Mouse (Mus musculus): ENCODE measurements at regions not wholly inside any gene's neighbourhood (a gene's known extent, or its start where the extent isn't known, plus 50 kb on each side); places are given as distances from the start of the nearest gene placed in this dataset.
A peak's percentile ranks its signal among the peaks of the same experiment; 100 is the strongest.

DNA sequence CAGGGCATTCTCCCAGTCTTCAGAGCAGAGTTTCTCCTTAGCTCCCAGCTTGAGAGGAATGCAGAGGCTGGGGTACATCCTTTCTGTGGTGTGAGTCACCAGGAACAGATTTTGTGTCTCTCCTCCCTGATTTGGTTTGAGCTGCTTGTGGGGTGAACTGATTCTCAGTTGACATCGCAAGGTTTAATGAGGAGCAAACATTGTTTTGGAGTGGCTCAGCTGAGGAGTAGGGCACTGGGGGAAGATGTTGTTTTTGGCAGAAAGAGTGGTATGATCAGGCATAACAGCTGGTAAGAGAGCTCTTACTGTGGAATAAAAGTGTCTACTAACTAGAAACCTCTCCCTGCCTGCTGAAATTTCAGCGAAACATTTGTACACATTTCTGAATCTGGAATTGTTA is 519.4 kb upstream of the Fam241a start:
- DNase-seq = no peak

DNA sequence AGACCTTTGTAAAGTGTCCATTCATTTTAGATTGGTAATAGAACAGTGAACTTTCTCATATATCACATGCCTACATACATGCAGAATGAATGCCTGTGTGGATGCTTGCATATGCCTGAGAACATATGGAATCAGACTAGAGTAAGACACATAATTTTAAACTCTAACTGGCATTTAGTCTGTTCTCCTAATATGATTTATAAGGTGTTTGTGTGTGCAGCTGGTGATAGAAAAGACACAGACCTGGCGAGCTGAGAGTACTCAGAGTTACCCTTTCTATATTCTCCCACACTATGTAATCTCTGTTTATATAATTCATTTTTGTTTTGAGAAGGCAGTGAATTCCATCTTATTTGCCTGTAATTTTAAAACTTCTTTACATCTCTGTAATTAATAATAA is 517.4 kb upstream of the Fam241a start:
- DNase-seq = no peak

DNA sequence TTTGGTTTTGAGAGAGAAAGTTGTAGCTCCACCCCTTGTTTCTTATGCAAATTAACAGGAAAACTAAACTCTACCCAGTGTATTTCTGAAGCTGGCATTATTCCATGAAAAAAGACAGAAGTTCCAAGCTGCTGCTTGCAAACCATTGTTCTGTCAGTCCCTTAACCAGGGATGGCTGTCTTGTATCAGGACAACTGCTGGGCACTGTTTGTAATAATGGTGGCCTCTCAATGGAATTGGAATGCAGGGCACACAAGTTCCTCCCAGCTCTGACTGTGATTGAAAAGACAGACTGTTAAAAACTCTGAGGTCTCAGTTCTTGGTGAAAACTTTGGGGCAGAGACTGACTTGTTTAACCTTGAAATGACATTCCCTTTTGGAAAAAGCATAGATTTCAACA is 516.0 kb upstream of the Fam241a start:
- DNase-seq = no peak

DNA sequence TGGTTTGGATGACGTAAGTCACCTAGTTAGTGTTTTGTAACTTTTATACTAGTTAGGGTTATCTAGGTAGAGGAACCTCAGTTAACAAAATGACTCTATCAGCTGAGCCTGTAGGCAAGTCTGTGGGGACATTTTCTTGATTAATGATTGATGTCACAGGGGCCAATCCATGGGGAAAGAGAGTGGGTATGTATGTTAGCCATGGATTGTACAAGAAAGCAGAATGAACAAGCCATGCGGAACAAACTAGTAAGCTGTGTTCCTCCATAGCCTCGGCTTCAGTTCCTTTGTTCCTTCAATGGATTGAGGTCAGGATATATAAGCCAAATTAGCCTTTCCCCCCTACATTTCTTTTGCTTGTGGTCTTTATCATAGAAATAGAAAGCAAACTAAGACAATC is 498.7 kb upstream of the Fam241a start:
- no peak for DNase-seq

DNA sequence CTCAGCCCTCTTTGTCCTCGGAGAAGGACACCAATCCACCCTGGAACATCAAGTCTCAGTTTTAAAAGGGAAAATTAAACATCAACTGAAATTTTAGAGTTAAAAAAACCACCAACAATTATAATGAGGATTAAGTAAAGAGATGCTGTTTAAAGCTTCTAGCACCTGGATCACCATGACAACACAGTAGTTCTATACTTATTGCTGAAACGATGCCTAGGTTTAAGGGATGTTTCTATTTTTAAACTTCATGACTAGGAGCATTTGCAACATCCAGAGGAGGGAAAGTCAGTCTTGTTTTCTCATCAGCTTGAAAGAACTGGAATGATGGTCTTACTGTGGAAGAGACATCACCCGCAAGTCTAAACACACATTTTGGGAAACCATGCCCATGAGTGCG is 484.5 kb upstream of the Fam241a start:
- DNase-seq = no peak

DNA sequence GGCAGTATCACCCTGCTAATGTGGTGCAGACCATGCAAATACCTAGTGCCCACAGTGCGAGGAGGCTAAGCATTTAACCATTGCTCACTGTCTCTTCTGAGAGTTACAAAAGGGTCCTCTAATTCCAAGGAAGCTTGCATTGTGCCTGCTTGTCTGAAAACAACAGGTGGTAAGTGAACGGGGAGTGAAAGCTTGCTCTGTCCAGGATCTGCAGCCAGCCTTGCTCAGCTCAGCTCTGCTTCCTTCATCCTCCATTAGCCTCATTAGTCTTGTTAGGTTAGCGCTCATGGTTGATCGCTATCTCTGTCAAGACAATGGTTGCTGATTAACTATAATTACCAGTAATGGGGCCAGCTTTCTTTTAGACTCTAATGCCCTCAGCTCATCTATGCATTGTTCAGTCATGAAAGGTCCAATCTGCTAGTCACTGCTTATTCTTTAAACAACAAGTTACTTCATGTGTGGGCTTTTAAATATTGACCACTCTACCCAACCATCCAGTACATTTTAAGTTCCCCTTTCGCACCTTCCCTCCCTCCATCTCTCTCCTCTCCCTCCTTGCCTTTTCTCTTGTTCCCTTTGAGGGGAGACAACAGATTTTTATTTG is 473.5 kb upstream of the Fam241a start:
- no peak for DNase-seq

DNA sequence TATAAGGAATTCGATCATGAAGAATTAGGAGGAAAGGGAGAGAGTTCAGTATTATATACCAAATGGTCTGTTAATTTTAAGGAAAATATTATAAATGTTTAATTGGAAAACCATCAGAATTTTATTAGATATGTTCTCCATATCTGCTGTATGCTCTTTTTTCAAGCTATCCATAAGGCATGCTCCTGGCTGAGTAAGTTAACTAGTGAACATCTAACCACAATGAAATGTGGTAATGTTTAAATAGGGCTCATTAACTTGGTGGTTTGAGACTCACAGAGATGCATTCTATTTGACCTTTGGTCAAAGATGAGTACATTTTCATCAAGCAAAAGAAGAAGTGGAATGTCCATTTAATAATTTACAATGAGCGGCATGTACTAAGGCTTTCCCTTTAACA is 466.2 kb upstream of the Fam241a start:
- DNase-seq = no peak

DNA sequence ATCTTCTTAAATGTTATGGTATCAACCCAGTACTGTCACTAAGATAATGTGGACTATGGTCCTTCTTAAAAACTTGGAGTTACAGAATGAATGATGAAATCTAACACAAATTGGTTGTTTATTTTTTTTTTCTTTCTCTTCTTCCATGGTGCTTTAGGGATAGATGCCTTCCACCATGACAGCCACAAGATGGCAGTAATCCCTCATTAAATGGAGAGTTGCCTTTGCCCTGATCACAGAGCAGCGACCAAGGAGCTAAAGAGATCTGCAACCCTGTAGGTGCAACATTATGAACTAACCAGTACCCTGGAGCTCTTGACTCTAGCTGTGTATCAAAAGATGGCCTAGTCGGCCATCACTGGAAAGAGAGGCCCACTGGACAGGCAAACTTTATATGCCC is 453.0 kb upstream of the Fam241a start:
- peak; percentile 74 to 81 for DNase-seq

DNA sequence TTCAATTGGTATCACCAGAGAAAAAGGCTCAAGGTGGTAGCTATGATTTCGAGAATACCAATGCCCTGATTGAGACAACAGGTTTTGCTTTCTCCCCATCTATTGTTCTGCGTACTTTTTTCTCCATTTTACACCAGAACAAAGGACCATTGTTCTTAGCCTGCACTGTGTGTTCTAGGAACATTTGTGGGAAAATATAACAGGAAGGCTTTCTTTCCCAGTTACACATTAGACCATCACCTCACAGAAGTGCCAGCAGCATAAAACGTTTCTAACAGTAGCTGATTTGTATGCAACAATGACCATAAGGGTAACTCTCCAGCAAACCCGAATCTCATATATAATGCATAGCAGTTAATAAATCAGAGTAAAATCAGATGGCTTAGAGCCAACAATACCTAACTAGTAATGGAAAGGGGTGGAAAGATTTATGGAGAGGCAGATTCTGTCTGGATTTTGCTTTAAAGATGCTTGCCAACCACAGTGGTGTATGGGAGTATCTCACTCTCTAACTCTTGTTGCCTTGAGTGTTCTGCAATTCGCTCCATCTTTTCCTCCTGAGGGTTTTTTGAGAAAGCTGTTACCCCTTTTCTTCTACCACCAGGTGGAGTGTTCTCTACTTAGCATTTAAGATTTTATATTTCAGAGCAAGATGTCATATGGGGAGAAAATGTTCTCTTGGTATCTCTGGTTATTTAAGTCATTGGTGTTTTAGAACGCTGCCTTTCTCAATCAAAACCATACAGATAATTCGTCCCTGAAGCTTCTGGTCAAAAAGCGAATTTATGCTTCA is 451.9 kb upstream of the Fam241a start:
- DNase-seq = no peak

DNA sequence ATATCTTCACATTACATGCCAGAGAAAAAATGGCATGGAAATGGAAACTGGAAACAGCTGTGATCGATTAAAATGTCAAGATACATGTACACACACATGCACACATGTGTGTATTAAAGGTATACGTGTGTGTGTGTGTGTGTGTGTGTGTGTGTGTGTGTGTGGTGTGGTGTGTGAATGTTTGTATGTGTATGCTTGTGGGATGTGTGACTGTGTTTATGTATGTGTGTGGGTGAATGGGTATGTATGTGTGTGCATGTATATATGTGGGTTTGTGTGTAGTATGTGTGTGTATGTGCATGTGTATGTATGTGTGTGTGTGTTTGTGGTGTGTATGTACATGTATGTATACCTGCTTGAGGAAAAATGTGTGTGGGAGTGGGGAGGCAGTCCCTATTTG is 441.4 kb upstream of the Fam241a start:
- DNase-seq = no peak

DNA sequence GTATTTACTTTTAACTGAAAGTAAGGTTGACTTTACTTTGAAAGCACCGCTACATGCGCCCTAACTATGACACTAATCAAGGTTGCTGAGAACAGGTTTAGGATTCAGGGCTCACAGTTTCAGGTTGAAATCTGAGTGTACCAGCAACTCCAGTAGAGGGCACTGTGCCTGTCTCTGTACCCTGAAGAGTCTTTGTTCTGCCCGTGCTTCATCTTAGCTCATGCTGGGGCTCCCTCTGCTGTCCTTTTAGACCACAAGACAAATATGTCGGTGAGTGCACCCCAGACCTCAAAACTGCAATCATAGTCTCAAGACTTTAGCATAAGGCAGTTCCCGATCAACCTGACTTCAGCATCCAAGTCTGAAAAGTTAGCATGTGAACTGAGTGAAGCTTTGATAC is 440.9 kb upstream of the Fam241a start:
- peak; percentile 90 for DNase-seq

DNA sequence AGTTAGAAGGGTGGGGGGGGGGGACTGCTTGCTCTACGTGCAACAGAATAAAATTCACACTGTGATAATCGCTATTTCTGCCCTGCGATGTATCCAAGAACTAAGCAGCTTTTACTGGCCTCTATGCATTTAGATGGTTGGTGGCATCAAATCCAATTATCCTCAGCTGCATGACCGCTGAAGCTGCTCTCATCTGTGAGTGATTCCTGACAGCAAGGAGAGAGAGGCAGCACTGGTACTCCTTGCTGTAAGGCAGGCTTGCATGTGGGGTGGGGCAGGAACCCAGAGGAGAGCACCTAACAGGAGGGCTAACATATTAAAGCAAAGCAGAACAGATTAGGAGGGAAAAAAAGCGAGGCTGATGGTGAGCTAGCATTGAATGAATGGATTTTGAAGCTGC is 431.6 kb upstream of the Fam241a start:
- DNase-seq = no peak

DNA sequence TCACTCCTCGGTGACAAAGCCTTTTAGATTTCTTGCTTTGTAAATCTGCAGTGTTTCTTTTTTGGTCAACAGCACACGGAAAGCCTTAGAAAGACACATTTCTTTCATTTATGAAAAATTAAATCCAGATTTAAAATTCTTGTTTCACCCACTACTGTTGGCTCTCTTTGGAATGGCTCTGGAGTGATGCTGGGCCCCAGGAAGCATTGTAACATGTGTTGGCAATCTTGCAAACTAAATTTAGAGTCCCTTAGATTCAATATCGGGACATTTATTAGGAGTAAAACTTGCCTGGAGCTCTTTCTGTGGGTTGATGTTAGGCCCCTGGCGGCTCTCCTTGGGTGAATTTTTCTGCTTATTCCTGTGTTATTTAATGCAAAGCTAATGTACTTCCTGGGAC is 405.2 kb upstream of the Fam241a start:
- no peak for DNase-seq

DNA sequence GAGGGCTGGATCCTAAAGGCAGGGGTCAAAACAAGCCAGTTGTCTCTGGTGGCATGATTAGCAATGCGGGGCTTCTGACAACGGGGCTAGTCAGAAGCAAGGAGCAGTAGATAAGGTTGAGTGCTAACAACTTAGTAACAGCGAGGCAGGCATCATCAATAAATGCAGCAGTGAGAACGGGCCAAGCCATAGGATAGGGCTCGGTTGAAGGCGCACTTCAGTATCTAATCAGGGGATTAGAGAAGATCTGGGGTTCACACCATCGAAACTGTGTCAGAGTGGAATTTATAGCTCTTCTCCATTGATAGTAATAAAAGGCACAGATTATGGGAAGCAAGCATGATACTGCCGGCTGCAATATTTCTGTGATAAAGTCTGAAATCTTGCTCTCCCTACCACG is 402.0 kb upstream of the Fam241a start:
- no peak for DNase-seq

DNA sequence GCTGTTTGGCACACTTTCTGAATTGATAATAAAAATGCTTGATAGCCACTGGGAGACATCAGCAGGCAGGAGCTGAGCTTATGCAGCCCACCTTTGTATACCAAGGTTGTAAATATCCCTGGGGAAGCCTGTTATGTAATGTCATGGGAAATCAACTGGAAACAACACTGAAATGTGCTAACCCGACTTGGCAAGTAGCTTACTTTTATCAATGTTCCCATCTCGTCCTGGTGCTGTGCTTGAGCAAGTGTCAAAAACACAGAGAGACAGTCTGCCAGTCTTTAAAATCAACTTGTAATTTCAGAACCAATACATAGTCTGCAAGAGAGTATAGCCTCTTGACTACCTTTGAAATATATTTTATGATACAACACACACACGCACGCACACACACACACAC is 391.7 kb upstream of the Fam241a start:
- DNase-seq = no peak

DNA sequence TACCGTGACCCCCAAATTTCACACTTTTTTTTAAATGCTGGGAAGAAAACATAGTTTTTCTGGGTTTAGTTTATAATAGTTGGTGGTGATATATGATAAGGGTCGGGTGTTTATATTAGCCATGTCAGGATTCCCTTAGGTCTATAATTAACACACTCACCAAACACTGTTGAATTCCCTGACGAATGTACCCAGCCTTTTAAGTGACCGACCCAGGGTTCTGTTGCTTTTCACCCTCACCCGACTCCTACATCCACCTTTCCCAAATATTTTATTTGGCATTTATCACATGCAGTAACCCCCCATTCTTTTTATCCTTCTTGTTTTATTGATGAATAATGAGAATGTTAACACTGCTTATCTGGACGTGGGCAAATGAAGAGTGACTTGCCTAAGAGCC is 389.1 kb upstream of the Fam241a start:
- no peak for DNase-seq

DNA sequence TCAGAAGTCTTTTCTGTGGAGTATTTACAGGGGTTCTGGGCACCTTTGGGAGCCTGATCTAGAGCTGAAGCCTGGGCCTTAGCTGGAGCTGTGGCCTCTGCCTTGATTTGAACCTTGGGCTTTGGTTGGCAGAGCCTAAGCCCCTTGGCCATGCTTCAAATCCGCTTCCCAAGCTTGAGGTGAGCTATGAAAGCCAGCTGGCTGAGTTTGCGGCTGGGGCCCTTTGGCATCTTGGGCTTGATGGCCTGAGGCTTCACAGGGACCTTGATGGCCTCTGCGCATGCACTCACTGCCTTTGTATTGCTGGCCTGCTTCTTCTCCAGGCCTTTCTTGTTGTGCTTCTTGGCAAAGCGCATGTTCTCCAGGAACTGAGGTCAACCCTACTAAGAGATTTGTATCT is 384.5 kb upstream of the Fam241a start:
- peak; percentile 17 to 41 for DNase-seq

DNA sequence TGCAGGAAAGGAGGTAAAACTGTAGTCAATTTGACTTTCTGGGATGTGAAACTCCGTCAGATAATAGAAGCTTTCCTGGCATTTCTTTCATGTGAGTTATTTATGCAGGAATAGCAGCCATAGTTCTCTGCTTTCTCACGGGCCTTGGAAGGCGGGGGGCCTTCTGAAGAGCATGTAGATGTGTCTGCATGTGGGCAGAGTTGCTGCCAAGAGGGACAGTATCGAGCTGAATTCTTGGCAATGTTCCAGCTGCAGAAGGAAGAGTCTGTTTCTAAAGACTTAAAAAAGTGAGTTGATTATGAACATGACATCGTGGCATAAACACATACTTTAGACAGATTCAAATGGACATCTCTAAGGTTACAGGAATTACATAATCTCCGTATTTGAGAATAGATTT is 374.5 kb upstream of the Fam241a start:
- peak; percentile 62 to 73 for DNase-seq

DNA sequence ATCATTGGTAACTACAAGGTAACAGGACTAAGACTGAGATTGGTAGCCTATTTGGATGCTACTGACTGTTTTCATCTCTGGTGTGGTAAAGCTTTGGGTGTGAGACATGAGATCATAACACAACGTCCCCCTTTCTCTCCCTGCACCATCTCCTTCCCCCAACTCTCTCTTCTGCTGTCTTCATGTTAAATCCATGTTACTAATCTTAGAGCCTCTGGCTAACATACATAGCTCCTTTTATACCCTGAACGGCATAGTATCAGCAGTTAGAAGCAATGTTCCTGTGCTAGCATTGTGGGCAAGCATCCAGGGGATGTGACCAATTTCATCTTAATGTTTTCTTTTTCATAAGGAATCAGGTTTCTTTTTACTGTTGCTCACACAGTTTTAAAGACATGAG is 365.1 kb upstream of the Fam241a start:
- DNase-seq = no peak

DNA sequence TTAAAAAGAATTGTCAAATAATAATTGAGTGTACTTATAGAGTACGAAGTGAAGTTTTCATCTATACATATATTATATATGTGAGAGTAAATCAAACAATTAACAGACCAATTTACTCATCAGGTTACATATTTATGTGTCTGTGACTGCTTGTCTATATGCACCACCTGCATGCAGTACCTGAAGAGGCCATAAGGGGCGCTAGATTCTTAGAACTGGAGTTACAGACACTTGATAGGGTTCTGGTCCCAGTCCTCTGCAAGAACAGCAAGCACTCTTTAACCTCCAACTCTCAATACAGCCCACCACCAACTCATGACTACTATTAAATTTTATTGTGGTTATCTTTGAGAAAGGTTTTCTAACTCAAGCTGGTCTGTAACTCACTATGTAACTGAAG is 351.7 kb upstream of the Fam241a start:
- peak; percentile 5 to 7 for DNase-seq

DNA sequence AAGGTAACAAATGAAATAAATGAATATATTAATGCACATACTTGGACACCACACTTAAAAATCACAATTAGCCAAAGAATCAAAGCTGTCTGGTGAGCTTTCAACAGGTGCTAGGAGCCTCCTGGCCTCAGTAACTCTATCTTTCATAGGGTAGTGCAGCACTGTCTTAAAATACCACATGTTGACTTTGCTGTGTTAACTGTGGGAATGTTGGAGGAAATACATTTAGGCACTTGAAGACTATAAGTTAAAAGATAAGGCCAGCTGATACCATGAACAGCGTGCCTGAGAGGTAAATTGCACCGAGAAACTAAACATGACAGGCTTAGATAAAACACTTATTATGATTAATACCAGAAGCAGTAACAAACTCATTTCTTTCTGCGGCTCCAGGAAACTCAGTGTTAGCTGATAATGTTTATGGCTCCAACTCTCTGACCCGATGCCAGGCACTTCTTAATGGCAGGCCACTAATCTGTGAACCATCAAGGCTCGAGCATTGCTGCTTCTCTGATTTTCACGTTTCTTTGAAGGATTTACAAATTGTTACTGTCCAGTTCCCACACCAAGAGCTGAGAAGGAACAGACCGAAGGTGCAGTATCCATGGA is 343.8 kb upstream of the Fam241a start:
- DNase-seq = no peak

DNA sequence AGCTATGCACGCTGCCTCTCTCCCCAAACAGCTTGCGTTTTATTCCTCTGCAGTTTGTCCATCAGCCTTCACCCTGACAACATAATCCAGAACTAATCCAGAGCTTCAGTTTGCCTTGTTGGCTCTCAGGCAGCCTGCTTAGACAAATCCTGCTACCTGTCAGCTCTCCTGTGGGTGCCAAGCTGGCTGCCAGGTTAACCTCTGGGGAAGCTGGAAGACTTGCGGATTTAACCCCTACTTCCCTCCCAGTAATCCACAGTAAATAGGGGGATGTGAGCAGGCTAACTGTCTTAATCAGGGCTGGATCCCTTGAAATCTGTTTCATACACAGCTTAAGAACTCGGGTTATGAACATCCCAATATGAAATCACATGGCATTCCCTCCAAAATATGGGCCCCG is 334.3 kb upstream of the Fam241a start:
- DNase-seq = peak in 1 of 2 experiments; percentile 6

DNA sequence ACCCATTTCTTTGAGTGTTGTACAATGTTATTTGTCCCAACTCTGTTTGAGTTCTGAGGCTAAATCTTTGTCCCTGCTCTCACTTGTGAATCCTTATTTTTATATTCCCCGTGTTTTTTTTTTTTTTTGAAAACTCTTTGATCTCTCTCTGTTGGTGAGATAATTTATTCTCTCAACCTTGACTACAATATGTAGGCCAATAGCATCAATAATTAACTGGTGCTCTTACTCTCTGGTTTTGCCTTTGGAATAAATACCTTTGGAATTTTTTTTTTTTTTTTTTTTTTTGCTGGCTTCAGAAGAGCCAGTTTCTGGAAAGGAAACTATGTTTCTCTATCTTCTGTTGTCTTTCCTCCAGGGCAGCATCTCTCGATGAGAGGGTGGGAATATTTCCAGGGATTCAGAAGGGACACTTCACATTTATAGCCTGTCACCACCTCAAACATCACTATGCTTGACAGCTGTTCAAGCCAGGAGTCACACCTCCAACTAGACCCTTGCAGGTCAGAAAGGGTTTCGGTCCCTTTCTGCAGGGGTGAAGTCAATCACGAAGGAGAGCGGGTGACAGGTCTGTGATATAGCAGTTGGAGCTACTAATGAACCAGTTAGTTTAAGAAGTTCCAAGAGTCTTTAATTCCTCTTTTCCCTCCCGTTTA is 330.9 kb upstream of the Fam241a start:
- no peak for DNase-seq

DNA sequence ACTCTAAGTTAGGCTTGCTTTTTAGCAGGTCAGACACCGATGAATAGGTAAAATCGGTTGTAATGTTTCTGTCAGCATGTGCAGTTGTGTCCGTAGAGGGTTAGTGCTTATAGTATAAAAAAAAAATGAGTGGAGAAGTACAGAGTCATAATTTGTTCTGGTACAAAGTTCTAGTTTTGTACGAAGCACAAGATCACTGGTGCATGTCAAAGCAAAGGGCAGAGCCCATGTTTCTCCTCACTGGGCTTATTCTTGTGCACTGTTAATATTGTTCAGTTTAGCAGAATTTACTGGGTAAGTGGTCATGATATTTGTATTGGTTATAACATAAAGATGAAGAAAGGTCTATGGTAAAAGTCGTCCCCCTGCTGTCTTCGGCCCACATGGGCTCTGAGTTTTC is 330.4 kb upstream of the Fam241a start:
- DNase-seq = no peak
